Mouse (Mus musculus) c-Kit-negative CD71-positive TER-119-positive erythroid progenitor cells, embryonic 14.5 days (primary cell): ENCODE data around the gene Irf9.

Experiments used
- DNase-seq: peaks from one replicate; pipeline ENCODE4 v3.0.0-alpha.2; 2013; ENCODE audit warnings: low read depth, low spot score

Gene Irf9

DNA sequence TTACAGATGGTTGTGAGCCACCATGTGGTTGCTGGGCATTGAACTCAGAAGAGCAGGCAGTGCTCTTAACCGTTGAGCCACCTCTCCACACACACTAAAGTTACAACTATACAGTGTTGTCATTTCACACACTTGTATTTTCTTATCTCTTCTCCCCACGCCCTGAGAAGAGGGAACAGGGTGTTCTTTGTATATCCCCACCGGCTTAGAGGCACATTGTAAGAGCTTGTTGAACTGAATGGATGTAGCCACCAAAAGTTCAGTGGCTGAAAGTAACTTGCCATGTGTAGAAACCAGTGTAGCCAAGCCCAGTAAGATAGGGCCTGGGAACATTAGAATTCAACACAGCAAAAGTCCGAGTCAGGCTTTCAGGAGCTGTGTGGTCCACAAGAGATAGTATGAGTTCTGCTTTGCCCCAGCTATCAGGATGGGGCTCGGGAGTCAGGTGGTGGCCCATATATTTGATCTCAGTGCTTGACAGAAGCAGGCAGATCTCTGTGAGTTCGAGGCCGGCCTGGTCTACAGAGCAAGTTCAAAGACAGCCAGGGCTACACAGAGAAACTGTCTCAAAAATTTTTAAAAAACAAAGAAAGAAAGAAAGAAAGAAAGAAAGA, 11.3 kb downstream of the Irf9 start:
- peak; percentile 44 for DNase-seq

DNA sequence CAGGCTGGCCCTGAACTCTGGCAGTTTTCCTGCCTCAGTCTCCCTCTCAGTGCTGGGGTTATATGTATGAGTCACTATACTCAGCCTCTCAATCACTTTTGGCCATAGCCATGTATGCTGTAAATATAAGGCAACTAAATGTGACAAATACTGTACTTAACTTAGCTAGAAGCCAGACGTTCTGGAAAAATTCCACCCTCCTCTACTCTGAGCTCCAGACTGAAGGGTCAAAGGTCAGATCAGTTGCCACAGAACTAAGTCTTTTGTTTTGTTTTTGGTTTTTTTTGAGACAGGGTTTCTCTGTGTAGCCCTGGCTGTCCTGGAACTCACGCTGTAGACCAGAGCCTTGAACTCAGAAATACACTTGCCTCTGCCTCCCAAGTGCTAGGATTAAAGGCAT, 12.5 kb downstream of the Irf9 start:
- no peak for DNase-seq

DNA sequence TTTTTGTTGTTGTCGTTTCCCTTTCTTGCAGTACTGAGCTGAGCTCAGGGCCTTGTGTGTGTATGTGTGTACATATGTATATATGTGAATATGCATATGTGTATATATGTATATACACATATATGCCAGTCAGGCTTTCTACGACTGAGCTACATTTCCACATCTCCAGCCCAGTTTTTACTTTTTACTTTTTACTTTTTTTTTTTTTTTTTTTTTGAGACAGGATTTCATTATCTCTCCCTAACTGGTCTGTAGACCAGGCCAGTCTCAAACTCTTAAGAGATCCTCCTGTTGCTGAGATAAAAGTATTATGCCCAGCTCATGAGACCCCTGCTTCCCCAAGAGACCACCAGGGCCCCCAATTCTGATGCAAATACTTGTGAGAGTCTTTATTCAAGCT, 13.5 kb downstream of the Irf9 start:
- no peak for DNase-seq

DNA sequence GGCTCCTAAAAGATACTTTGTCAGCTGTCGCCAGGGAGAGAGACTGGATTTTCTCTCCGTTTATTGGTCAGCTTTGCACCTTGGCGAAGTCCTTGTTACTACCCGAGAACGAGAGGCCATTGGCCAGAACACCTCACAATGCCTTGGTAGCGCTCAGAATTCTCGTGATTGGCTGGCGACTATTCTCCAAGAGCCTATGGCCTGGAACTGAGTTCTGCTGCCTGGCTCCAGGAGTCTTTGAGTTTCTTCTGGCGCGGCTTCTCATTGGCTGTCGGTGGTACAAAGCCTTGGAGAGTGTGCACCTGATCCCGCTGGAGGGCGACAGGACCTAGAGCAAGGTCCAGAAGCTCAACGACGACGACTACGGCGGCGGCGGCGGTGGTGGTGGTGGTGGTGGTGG, 14.5 kb downstream of the Irf9 start, which contains the start of gene Rec8:
Gene Rec8 (plus strand): TSS at position 216 of the 400 bp plus-strand sequence.
- no peak for DNase-seq

DNA sequence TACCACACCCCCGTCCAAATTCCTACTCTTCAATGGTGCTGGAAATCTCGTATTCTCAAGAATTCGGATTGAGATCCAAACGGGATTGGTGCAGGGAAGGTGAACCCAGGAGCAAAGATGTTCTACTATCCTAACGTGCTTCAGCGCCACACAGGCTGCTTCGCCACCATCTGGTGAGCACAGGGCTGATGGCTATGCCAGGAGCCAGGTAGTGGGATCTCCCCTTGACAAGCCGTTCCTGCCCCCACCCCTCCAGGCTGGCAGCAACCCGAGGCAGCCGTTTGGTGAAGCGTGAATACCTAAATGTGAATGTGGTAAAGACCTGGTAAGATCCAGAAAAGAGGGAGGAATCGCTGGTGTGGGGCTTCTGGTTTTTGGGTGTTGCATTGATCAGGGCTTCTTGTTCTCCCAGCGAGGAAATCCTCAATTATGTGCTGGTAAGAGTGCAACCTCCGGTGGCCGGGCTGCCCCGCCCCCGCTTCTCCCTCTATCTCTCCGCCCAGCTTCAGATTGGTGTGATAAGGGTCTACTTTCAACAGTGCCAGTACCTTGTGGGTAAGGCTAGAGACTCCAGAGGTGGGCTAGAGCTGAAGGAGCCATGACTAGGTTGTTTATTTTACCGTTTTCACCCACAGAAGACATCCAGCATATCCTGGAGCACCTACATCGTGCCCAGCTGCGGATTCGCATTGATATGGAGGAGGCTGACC, 15.3 kb downstream of the Irf9 start:
- no peak for DNase-seq

DNA sequence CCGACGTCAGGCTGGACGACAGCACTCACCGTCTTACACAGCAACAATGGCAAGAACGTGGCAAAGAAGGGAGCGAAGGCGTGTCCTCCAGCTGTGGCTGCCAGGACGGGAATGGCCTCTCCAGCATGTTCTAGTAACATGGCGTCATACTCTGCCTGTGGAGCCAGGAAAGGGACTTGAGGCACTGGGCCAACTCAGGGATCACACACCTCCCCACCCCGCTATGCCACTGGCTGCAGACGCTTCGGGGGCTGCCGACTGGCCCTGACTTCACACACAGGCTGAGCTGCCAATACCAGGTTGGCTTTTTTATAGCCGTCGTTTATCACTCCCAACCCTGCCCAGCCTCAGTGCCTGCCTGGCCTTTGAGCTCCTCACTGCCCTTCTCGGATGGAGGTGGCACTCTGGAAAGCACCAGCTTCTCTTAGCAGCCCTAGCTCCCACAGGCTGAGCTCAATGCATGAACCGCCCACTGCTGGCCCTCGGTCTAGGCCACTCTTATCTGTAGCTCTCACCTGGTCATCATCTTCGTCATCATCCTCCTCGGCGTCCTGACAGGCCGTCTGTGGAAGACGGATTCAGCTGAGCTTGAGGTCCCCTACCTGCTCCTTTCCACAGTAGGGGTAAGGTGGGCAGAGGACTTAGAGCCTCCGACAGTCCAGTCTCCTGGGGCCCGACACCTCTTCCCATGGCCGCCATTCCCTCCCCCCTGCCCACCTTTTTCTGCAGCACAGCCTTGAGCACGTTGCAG, 24.9 kb downstream of the Irf9 start:
- no peak for DNase-seq

DNA sequence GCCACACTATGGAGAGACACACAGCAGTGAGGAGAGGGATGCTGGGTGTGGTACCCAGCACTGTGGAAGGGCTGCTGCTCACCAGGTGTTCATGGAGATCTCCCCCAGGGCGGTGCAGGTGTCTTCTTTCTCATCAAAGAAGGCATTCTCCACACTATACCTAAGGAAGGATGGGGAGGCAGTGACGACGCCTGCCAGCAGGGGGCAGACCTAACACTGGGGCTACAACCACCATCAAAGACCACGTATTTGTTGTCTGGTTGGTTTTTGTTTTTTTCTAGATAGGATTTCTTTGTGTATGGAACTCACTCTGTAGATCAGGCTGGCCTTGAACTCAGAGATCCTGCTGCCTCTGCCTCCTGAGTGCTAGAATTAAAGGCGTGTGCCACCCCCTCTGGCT, 25.9 kb downstream of the Irf9 start:
- no peak for DNase-seq

DNA sequence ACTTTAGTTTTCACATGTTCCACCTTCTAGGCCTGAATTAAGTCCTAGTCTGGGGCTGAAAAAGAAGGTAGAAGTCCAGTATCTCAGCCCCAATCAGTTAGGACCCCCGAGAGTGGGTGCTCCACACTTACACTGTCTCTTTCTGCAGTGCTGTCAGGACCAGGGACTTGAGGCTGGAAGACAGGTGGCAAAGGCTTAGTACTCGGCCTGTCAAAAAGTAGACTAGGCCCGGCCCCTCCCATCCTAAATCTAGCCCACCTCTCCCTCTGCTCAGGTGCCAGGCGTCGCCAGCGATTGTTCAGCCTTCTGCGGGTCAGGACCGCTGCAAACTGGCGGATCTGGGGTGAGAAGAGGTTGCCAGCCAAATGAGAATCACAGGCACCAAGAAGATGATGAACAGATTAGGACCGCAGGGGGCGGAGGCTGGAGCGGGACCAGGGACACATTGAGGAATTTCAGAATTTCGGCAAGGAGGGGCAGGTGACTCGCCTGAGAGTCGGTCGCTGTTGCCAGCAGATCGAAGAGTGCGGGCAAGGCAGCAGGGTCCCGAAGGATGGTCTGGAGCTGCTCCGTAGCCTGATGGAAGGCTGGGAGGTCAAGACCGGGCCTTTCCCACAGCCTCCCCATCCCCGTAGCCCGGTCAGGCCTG, 31.6 kb downstream of the Irf9 start:
- DNase-seq, result no peak

DNA sequence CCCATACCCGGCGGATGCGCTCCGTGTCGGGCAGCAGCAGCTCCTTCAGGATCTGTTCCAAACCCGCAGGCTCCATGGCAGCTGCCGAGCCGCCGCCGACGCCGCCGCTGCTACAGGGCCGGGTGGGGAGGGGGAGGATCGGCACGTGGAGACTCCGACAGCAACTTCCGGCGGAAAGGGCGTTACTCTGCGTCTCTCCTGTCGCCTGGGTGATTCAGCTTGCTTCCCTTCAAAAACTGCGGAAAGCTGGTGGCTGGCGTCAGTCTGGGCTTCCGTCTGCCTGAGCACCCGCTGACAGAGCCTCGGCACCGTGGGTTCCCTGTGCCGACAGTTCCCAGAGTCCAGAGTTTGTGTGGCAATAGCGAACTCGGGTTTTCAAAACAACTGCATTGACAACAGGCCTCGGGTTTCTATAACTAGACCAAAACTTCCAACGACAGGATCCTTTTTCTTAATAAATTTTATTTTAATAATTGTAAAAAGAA, 32.2 kb downstream of the Irf9 start, which contains the start of gene Ipo4:
Gene Ipo4 (minus strand): TSS at position 435 of the 485 bp plus-strand sequence.
- peak; percentile 55 for DNase-seq

DNA sequence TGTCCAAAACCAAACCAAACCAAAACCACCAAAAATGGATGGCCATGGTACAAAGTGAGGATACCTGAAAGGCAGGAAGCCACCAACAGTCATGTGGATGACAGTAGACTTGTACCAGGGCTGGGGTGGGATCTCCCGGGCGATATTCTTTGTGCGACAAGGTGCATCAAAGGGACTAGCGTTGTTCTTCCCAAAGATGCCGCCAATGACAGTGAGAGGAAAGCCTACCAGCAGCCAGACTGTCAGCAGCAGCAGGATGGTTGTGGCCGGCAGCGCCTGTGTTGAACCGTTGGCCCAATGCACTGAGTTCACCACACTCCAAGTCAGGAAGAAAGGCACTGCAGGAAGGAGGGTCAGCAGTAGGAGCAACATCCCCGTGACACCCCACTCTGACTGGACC, 34.4 kb downstream of the Irf9 start, which contains the start of gene Gm49378:
Gene Gm49378 (minus strand): TSS at position 101 of the 400 bp plus-strand sequence.
- DNase-seq, result no peak

DNA sequence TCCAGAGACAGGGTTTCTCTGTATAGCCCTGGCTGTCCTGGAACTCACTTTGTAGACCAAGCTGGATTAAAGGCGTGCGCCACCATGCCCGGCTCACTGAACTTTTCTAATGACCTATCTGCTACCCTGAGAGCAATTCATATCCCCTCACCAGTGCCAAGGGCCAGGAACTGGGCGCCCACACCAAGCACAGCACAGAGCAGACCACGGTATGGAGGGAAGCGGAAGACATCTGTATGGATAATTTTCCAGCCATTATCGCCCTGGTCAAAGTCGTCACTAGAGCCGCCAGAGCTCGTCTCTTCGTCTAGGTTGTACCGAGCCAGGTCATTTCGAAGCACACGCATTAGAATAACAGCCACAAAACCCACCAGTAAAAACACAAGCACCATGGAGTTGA, 37.4 kb downstream of the Irf9 start:
- no peak for DNase-seq

DNA sequence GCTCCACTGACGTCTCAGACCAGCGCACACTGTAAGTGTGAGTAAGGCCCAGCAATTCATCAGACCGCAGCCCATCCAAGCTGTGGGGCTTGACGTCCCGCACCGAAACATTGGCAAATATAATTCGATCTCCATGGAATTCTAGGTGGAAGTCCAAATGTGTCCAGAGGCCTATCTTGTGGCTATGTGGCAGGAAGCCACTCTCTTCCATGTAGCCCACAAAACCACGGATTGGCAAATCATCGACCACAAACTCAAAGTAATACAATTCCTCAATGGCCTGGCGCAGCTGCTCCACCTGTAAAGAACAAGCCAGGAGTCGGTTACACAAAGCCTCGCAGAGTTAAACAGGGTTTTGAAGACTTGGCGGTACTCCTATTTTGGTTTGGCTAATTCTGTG, 37.9 kb downstream of the Irf9 start:
- DNase-seq, result no peak

DNA sequence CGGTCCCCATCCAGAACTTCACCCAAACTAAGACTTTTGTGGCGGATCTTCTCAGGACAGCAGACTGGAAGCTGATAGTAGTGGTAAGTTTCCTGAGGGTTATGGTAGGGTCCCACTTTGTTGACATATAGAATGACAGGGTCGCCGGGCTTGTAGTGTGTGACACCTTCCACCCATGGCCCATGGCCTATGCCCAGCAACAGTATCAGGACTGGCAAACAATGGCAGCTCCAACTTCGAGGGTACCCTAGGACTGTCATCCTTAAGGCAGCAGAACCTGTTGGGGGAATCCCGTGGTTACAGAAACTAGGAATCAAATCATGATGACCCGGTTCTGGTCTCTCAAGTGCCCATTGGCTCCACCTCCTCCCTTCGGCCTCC, 39.3 kb downstream of the Irf9 start:
- DNase-seq, result no peak

DNA sequence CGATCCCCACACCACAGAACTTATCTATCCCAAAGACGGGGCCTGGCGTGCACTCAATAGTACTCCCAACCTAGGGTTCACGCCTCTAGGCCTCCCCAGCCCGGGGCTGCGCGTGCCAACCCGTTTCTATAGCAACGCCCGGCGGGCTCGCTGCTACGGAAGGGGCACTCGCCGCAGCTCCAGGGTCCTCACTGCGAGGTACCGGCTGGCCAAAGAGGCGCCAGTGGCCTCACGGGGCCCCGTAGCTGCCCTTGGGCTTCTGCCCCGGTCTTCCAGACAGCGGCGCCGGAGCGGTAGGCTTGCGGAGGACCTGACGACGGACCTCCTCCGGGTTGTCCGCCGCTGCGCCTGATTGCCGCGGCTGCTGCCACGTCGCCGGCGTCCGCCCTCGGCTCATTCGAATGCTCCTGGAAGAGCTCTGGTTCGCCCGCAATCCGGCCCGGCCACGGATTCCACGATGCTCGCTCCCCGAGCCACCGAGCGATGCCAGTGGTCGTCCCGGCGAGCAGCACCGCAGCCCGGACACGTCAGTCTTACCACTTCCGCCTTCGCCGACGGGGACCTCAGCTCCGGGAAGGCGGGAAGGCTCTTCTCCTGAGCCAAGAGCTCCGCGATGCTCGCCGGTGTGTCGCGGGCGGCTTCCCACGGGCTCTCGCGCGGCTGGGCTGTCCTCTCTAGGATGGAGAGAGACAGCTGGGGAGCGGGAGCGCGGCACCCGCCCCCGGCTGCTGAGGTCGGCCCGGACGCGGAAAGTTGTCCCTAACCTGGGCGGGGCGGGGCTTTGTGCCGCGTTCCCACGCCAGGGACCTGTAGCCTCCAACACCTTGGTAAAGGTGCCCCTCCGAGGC, 39.9 kb downstream of the Irf9 start, which contains the start of gene Tm9sf1:
Gene Tm9sf1 (minus strand): TSS at position 747 of the 848 bp plus-strand sequence.
- peak; percentile 70 for DNase-seq

DNA sequence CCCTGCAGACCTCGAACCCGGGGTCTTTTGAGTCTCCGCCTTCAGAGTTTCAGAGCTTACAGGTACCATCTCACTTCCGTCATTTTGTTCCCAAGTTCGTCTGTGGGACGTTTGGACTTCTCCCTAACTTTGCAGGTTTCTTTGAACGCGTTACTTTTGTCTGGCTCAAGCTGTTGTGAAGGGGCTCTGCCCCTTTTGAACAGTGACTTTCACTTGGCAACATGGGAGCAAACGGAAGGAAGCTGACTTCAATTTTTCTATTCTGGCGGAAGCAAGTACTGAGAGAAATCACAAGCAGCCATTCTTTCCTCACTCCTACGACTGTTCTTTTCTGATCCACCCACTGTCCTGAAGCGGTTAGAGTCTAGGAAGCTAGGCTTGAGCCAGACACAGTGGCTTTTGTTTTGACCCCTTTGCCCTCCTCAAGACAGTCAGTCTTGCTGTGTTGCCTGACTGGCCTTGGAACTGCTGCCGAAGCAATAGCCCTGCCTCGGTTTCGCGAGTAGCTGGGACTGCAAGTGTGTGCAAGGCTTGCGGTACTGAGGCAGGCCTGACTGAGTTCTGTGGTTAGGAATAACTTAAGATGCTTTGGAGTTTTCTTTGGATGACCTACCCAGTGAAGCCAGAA, 41.0 kb downstream of the Irf9 start:
- no peak for DNase-seq

DNA sequence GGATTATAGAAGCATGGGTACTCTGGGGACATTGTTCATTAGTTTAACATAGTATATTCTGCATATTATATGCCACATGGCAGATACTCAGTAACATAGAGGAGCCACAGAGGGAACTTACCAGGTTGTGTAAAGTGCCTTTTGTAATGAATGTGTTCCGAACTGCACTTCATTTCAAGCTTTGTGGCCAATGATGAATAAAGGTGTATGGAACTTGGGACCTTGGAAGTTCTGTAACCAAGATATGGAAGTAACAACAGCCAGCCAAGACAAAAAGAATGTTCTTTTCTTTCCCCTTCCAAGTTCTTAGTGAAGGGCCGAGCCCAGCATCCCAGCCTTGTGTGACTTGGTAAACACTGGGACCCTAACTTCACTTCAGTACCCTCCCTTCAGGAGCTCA, 46.5 kb downstream of the Irf9 start, which contains the start of gene Tssk4:
Gene Tssk4 (plus strand): TSS at position 301 of the 400 bp plus-strand sequence.
- no peak for DNase-seq

DNA sequence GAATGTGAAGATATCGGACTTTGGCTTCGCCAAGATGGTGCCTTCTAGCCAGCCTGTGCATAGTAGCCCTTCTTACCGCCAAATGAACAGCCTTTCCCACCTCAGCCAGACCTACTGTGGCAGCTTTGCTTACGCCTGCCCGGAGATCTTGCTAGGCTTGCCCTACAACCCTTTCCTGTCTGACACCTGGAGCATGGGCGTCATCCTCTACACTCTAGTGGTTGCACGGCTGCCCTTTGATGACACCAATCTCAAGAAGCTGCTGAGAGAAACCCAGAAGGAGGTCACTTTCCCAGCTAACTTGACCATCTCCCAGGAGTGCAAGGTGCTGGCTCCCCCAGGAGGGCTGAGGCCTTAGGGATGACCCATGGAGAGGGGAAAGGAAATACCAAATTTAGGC, 48.2 kb downstream of the Irf9 start:
- no peak for DNase-seq

DNA sequence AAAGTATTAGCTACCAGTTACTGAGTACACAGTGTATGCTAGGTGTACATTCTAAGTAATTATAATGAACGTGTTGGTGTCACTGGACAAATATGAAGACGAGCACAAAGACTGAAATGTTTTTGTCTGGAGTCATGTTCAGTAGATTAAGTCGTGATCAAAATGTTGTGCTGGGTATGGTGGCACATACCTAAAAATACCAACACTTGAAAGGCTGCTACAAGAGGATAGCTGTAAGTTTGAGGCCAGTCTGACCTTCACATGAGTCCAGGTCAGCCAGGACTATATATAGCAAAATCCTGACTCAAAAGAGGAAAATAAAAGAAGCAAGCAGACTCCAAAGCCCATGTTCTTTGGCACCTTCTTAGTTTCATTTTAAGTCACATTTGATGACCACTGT, 53.6 kb downstream of the Irf9 start:
- DNase-seq, result no peak

DNA sequence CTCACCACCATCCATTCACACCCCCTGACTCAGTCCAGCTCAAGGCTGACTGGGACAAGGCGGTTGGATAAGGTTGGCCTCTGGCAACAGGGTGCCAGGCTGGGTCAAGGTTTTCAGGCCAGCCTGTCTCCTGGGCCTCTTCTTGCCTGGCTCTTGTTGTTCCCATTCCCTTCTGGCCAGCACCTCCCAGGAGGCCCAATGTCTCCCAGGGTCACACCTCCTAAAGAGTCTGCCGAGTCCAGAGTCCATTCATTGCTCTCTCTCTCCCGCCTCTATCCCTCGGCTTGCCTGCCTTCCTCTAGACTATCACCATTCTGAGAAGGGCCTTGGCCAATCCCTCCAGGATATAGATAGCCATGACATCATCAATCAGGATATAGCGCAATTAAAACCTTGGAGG, 54.6 kb downstream of the Irf9 start:
- no peak for DNase-seq
